Mouse (Mus musculus) embryonic stem cell, embryonic (primary cell): ENCODE results near the gene Pak1.
"Not testable (repeated sequence)": the region's sequence is repeated elsewhere in the genome, so short reads cannot be mapped to it uniquely, and the experiment has no call there.

Experiments used
- CTCF ChIA-PET, 4 experiments: fragments of 300-600 bp in 2 of 4; fragments of 350-600 bp in 2 of 4; sonication (Branson Sonifier 250); formaldehyde crosslinking; loops; one replicate each; lab custom pipeline; 2022; ENCODE audit warnings: inconsistent platforms in 2 of 4; lab: Charles Lee
- POLR2A ChIA-PET, 4 experiments: fragments of 300-600 bp in 2 of 4; fragments of 350-600 bp in 2 of 4; sonication (Branson Sonifier 250); formaldehyde crosslinking; loops; one replicate each; lab custom pipeline; 2022; ENCODE audit warnings: antibody characterized with exemption in 4 of 4, inconsistent platforms in 1 of 4; lab: Charles Lee

The Pak1 gene

DNA sequence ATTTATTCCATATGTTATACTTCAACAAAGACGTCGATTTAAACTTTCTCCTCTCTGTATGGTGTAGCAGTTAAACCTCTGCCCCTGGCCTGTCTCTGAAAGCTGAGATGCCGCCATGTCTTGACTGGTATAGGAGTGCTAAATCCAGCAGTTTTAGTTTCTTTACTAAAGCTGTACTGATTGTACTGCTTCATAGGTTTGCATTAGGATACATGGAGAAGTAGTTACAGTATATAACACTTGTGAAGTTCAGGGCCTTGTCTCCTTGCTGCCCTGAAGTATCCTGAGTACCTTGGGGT, 16.7 kb downstream of the Pak1 start:
- CTCF ChIA-PET: interaction anchor here in 1 of 4 experiments (0.6 to 1.1 kb wide), 2 partner anchors 57 to 1556 kb away, joined by 5 to 6 read pairs; no protein-coding TSS in a partner anchor
- POLR2A ChIA-PET: interaction anchor here (0.5 to 8.4 kb wide), 27 partner anchors 8 to 1577 kb away, joined by 3 to 78 read pairs (median 4); partner anchors contain the start of genes Pak1 (in 2 of the 4), Aamdc (in 1 of the 4), Aqp11 (in 1 of the 4) and Tsku (in 1 of the 4)

DNA sequence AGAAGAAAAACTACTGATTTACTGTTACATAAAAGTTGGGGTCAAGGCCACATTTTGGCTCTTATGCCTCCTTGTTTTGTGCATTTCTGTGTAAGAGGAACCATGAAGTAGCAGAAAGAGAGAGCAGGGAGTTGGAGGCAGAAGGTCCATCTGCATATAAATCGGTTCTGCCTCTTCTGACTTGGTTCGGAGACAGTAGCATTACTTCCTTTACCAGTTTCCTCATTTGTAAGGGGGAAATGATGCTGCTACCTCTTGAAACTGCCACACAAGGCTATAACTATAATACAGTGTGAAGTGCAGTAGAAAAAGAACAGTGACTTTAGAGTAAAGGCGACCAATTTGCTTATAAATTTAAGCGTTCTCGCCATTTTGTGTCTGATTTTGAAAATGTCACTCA, 21.0 kb downstream of the Pak1 start:
- CTCF ChIA-PET: no interaction called here
- POLR2A ChIA-PET: interaction anchor here in 1 of 4 experiments (1.2 to 2.4 kb wide), 3 partner anchors 8 to 19 kb away, joined by 3 to 10 read pairs (median 4); no protein-coding TSS in a partner anchor

DNA sequence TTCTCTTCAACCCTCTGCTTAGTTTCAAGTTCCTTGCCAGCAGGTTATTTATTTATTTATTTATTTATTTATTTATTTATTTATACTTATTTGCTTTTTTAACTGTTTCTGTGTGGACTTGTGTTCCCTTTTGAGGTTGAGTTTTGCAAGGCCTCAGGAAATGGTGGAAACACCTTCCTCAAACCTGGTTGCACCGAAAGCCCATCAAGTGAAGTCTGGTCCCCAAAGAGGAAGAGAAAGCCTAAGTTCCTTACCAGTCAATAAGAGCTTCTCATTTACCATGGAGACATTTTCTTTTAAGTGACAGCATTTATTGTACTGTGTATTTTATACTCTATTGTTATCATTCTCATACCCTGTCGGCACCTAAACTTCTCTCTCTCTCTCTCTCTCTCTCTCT, 33.5 kb downstream of the Pak1 start:
- ChIA-PET CTCF (interaction anchor here in 2 of 4 experiments (0.6 kb wide), 2 partner anchors 9 to 259 kb away, joined by 4 to 5 read pairs; no protein-coding TSS in a partner anchor), POLR2A (interaction anchor here in 3 of 4 experiments (0.6 to 1.1 kb wide), 3 partner anchors 18 to 450 kb away, joined by 4 read pairs; partner anchors contain the start of gene Alg8 (in 1 of the 3))

DNA sequence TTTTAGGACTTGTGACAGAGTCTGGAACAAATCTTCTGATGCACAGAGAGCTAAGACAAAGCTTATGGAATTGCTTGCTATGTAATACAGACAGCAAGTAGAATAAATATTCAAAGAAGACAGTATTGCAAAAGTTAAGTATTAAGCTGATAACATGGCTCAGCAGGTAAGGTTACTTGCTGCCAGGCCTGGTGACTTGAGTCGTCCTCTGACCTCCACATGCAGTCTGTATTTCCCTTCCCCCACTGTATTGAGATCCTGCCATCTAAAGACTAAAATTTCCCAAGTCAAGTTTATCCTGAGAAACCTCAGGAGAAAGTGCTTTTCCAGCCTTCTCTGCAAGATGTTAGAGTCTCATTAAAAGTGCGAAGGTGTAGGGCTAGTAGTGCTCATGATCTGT, 40.8 kb downstream of the Pak1 start:
- POLR2A ChIA-PET: interaction anchor here in 2 of 4 experiments (0.6 to 1.6 kb wide), 4 partner anchors 14 to 101 kb away, joined by 3 to 4 read pairs (median 4); no protein-coding TSS in a partner anchor
- CTCF ChIA-PET: no interaction called here

DNA sequence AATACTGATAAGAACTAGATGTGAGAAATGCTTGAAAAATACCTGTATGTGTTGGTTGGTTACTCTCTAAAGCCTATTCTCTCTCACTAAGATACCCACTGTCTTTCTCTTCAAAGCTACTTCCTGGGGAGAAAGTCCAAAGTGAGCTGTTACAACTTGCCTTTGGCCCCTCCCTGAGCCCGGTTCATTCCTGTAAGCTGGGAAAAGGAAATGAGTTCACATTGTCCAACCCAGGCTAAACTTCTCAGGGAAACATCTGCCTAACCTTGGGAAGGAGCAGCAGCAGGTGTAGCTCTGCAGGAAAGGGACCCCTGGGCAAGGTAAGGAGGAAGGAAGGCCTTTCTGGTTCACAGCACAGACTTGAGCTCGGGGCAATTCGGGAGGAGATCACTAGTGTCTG, 42.4 kb downstream of the Pak1 start:
- CTCF ChIA-PET: interaction anchor here in 3 of 4 experiments (0.5 to 1.0 kb wide), 6 partner anchors 9 to 545 kb away, joined by 3 to 5 read pairs (median 3); no protein-coding TSS in a partner anchor
- POLR2A ChIA-PET: interaction anchor here in 3 of 4 experiments (0.5 to 1.8 kb wide), 18 partner anchors 9 to 880 kb away, joined by 3 to 11 read pairs (median 3); partner anchors contain the start of genes Nars2 (in 1 of the 3) and Pak1 (in 1 of the 3)

DNA sequence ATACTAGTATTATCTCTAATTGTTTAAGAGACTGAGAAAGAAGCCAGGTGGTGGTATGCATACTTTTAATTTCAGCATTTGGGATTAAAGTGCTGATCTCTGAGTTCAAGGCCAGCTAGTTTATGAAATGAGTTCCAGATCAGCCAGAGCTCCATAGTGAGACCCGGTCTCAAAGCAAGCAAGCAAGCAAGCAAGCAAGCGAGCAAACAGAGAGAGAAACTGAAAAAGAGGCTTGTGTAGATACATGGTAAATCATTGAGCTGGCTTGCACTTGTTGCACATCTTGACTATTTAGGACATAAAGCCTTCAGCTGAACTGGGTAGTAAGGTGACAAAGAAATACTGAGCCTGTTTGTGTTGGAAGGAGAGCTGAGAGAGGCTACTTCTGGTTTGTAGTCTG, 44.6 kb downstream of the Pak1 start:
- ChIA-PET POLR2A (interaction anchor here in 1 of 4 experiments (0.9 to 2.3 kb wide), 6 partner anchors 10 to 77 kb away, joined by 3 to 6 read pairs (median 4); no protein-coding TSS in a partner anchor), CTCF (interaction anchor here in 1 of 4 experiments (0.6 kb wide), 1 partner anchor 85 kb away, joined by 4 read pairs; no protein-coding TSS in a partner anchor)

DNA sequence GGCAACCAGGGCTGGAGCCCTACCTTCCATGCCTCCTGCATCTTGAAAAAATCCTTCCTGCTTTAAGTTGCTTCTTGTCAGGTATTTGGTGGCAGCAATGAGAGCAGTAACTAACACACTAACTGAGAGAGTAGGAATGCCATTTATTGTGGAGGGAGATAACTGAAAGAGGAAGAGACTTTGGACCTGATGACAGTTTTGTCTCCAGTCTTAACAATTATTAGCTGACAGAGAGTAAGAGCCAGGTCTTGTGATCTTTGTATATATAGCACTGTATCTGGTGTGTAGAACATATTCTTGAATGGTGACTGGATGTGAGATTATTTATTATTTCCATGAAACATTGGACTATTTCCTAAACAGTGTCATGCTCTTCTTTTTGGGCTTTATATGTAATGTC, 50.2 kb downstream of the Pak1 start:
- POLR2A ChIA-PET: interaction anchor here in 1 of 4 experiments (1.6 kb wide), 1 partner anchor 8 kb away, joined by 4 read pairs; no protein-coding TSS in a partner anchor
- CTCF ChIA-PET: no interaction called here

DNA sequence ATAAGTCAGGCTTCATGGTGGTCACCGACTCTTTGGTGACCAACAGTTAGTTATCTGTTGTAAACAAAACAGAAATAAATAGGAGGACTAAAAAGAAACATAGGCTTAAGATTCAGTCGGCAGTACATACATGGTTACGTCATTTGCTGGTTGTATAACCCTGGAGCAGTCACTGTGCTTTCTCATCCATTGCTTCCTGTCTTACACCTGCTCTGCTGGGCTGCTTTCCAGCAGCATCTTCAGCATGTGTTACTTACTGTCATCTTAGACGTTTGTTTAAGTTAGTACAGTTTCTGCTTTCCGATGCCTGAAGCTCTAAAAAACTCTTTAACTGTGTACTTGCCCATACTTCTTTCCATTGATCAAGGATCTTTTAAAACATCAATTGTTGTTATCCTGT, 53.0 kb downstream of the Pak1 start:
- ChIA-PET POLR2A (interaction anchor here in 1 of 4 experiments (1.1 kb wide), 1 partner anchor 10 kb away, joined by 3 read pairs; no protein-coding TSS in a partner anchor), CTCF (no interaction called here)

DNA sequence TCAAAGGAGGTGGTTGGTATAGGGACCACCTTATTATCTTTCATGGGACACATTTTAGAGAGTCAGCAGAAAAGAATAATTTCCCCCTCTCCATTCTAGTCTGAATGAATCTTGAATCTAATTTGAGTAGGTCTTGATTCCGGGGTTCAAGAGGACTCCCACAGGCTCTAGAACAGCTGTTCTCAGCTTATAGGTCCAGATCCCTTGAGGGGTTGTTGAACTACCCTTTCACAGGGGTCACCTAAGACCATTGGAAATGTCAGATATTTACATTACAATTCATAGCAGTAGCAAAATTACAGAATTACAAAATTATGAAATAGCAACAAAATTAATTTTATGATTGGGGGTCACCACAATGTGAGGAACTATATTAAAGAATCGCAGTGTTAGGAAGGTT, 54.0 kb downstream of the Pak1 start:
- CTCF ChIA-PET: interaction anchor here in 3 of 4 experiments (0.6 to 1.1 kb wide), 4 partner anchors 14 to 96 kb away, joined by 3 to 5 read pairs (median 4); no protein-coding TSS in a partner anchor
- POLR2A ChIA-PET: interaction anchor here in 2 of 4 experiments (1.0 to 2.8 kb wide), 13 partner anchors 10 to 470 kb away, joined by 3 to 13 read pairs (median 6); partner anchors contain the start of genes Aqp11 (in 1 of the 2) and Pak1 (in 1 of the 2)

DNA sequence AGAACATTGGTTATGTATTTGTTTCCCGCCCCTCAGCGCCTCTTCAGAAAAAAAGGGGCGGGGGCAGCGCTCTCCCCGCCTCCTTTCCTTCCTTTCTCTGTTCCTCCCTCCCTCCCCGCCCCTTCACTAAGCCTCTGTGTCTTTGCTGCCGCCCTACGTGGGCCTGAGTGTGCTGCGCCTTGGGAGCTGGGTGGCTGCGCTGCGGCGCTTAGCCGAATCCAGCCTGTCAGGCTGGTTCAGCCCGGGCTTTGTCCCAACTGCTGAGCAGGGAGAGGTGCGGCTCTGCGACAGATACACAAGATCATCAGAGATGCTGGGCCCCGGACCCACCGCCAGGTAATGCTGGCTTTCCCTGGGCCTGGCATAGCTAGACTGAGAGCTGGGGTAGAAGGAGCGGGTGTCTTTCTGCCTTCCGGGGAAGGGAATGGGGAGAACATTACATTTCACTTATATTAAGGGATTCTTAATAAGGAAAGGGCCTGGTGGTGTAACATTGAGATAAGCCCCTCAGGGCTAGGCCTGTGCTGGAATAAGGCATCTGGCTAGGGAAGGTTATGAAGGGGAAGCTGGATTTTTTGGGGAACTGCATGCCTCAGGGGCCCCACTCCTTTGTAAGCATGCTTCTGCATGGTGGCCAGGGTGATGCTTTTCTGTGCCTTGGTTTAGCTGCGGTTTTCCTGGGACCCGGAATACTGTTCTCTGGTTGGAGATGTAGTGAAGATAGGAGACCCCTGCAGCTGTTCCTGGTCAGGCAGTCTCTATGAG, 54.6 kb downstream of the Pak1 start:
- CTCF ChIA-PET: interaction anchor here in 3 of 4 experiments (0.6 to 1.5 kb wide), 9 partner anchors 12 to 1533 kb away, joined by 3 to 9 read pairs (median 4); no protein-coding TSS in a partner anchor

DNA sequence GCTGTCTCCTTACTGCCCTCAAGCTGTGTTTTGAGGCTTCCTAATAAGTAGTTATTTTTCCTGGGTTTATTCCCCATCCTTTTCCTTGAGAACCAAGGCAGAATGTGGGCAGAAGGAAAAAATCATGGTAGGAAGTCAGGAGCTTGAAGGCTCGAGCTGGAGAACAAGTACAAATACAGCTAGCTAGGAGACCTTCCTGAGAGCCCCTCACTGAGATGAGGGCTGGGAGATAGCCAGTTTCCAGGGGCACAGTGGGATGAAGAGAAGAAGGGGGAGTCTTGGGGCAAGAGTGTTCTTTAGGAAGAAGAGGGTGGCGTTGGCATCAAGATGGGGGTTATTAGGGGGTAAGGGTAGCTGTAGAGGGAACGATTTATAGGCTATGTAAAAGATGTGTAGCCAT, 56.1 kb downstream of the Pak1 start:
- POLR2A ChIA-PET: interaction anchor here in 2 of 4 experiments (0.7 to 2.8 kb wide), 10 partner anchors 8 to 348 kb away, joined by 3 to 13 read pairs (median 5); partner anchors contain the start of gene Pak1 (in 1 of the 2)
- CTCF ChIA-PET: interaction anchor here in 1 of 4 experiments (1.5 kb wide), 1 partner anchor 97 kb away, joined by 5 read pairs; no protein-coding TSS in a partner anchor

More for the DNA sequence above, 54.6 kb downstream of the Pak1 start:
- POLR2A ChIA-PET: interaction anchor here in 3 of 4 experiments (0.5 to 2.8 kb wide), 28 partner anchors 9 to 573 kb away, joined by 3 to 13 read pairs (median 5); partner anchors contain the start of genes Aqp11 (in 1 of the 3) and Pak1 (in 1 of the 3)

DNA sequence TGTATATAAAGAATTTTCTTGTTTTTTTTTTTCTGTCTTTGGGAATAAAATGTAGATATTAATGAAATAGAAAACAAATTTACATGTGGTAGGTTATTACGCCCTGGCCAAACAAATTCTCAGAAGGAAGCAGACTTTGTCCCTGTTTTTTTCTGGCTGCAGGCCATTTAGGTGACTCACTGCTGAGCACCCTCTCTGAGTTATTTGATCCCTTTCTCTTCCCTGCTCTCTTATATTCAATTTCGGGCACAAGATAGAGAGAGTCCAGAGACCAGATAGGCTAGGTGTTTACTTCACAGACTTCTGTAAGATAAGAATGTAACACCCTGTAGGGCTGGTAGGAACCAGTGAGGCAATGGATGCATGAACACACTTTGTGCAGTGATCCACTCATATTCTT, 57.2 kb downstream of the Pak1 start:
- ChIA-PET CTCF (no interaction called here), POLR2A (interaction anchor here in 2 of 4 experiments (1.0 to 2.3 kb wide), 2 partner anchors 10 to 14 kb away, joined by 3 to 4 read pairs; no protein-coding TSS in a partner anchor)

DNA sequence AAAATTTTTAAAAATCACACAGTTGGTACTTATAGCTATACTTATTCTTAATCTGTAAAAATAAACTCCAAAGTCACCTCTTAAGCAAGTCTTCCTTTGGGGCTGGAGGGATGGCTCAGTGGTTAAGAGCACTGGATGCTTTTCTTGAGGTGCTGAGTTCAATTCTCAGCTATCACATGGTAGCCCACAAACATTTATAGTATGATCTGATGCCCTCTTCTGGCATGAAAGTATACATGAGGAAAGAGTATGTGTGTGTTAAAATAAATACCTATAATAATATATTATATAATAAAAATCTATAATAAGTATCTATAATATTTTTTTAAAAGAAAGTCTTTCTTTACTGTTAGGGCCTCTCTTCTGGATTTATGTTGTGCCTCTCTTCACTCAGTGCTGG, 58.2 kb downstream of the Pak1 start:
- CTCF ChIA-PET: no interaction called here
- POLR2A ChIA-PET: interaction anchor here in 2 of 4 experiments (0.6 to 1.2 kb wide), 4 partner anchors 11 to 71 kb away, joined by 3 read pairs; no protein-coding TSS in a partner anchor

DNA sequence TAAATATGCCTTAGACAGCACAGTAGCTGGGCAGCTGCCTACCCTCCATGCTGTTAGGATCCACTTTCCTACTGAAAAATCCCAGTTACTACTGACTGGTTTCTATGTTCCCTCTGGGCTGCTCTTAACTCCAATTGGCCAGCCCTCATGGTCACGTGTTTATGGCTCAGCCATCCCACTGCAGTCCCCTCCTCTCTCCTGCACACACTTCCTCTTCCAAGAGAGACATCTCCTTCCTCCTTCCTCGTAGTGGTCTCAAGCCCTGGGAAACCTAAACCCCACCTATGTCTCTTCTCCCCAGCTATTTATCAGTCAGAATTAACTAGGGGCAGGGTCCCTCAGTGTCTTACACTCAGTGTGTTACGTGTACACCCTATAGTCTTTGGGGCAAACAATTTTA, 61.2 kb downstream of the Pak1 start:
- CTCF ChIA-PET: not testable (repeated sequence)
- POLR2A ChIA-PET: interaction anchor here in 1 of 4 experiments (1.4 kb wide), 1 partner anchor 50 kb away, joined by 3 read pairs; no protein-coding TSS in a partner anchor

DNA sequence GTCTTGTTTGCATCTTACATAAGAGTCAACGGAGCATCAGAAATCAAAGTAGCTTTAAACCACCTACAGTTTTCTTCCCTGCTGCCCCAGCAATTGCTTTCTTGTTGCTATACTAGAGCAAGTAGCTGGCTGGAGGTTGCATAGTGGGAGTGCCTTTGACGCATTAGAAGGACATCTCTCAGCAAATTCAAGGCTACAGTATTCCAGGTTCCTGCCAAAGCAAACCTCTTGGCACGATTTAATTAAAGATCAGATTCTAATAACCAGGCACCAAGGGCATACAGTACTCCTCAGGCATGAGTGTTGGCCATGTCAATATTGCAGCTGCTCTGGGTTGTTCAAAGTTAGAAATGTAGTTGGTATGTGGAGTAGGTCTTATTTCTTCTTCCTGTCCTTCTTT, 62.0 kb downstream of the Pak1 start:
- CTCF ChIA-PET: interaction anchor here in 1 of 4 experiments (0.7 kb wide), 1 partner anchor 1023 kb away, joined by 3 read pairs; no protein-coding TSS in a partner anchor
- POLR2A ChIA-PET: interaction anchor here in 1 of 4 experiments (1.4 kb wide), 1 partner anchor 51 kb away, joined by 3 read pairs; no protein-coding TSS in a partner anchor

DNA sequence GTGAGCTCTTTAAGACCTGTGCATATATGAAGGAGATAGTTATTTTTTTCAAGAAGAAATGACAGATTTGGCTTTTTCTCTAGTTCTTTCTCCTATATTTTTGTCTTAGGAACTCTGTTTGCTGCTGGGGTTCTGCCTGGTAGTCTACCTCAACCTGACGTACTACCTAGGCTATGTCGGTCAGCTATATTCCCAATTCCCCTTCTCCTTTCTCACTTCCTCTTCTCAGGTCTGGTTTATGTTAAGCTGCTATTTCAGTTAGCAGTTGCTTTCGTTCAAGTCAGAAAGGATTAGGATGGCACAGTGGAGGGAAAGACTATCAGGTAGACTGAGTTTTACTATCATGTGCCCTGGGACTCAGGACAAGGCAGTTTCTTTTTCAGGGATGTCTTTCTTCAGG, 75.2 kb downstream of the Pak1 start:
- ChIA-PET POLR2A (interaction anchor here in 1 of 4 experiments (0.6 to 1.6 kb wide), 5 partner anchors 21 to 1657 kb away, joined by 3 to 6 read pairs (median 3); no protein-coding TSS in a partner anchor), CTCF (interaction anchor here in 1 of 4 experiments (0.6 kb wide), 1 partner anchor 855 kb away, joined by 4 read pairs; no protein-coding TSS in a partner anchor)

DNA sequence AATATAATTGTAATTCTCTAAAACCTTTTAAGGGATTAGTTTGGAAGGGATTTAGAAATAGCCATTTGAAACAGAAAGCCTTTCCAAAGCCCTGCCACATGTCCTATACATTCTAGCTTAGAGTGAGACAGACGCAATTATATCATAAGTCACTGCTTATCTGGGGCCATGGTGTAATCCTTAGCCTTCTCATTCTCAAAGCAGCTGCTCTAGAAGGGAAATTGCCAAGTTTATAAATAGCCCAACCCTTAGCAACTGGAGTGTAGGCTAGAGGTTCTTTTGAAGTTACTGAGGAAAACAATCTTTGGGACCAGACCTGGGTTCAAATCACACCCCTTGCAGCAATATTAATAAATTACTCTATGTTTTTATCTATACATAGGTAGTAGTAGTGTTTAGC, 76.2 kb downstream of the Pak1 start:
- CTCF ChIA-PET: no interaction called here
- POLR2A ChIA-PET: interaction anchor here in 1 of 4 experiments (0.9 to 1.6 kb wide), 3 partner anchors 21 to 116 kb away, joined by 3 to 6 read pairs (median 4); no protein-coding TSS in a partner anchor

DNA sequence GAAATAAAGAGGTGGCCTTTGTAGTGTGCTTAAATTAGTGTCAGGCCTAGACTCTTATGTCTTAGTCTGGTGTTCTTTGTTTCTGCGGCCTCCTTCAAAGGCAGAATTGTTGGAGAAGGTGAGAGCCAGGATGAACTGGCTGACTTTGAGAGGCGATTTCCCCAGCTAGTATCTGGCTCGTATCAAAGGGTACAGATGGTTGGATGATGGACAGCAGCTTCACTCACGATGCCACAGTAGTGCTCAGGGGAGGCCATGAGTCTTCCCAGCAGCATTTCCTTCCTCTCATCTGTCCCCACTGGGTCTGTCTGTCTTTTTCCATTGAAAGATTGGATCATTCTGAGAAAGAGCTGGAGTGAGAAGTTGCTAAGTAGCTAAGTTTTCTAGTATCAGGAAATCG, 79.5 kb downstream of the Pak1 start:
- ChIA-PET CTCF (no interaction called here), POLR2A (interaction anchor here in 1 of 4 experiments (0.5 kb wide), 1 partner anchor 459 kb away, joined by 11 read pairs; no protein-coding TSS in a partner anchor)
